Mouse (Mus musculus) bone marrow macrophage, adult 2 months (primary cell): ENCODE data around the gene Nubp2. TPM values are rescaled to one million over a fixed set of nuclear protein-coding genes. Genes with fewer than 3 reads are reported as not detected.
A peak's percentile ranks its signal among the peaks of the same experiment; 100 is the strongest.

Experiments used
- H3K27ac ChIP-seq: 2 replicates; pipeline ENCODE4 v1.5.1; 2012; ENCODE audit warnings: low read depth, low read length; ENCODE audit not compliant: insufficient read depth
- H3K4me1 ChIP-seq: 2 replicates; pipeline ENCODE4 v1.6.1; 2012; ENCODE audit warnings: low read length; ENCODE audit not compliant: control insufficient read depth, insufficient read depth
- H3K4me3 ChIP-seq: 2 replicates; pipeline ENCODE4 v1.5.1; 2012; ENCODE audit warnings: mild to moderate bottlenecking, low read length, moderate library complexity; ENCODE audit not compliant: insufficient read depth
- CTCF ChIP-seq: IDR thresholded peaks from 2 replicates; pipeline ENCODE4 v1.5.1; 2012; ENCODE audit warnings: low read depth, mild to moderate bottlenecking, low read length, moderate library complexity
- POLR2A ChIP-seq: IDR thresholded peaks from 2 replicates; pipeline ENCODE4 v1.6.1; 2012; ENCODE audit warnings: mild to moderate bottlenecking, low read depth, low read length, borderline replicate concordance
- polyA plus RNA-seq: library from polyadenylated mRNA; stranded (reverse); fragments of >200 nt; gene quantifications from 2 replicates; pipeline ENCODE4 v1.2.4, GENCODE M21; 2012; ENCODE audit not compliant: missing spikeins, insufficient read depth, insufficient read length

Gene Nubp2
- polyA plus RNA-seq, 1 experiment: 40.3 TPM

- H3K4me1 ChIP-seq: 0 out of 2 replicates have a peak, but pooled peaks cover 4% of the 10 kb centered on the region
- TF ChIP-seq CTCF (no peak), POLR2A (peak; percentile 56; the same call in 1 of the 2 replicates)
- H3K27ac ChIP-seq: peak within 1 kb of the TSS; percentile 59
- H3K4me3 ChIP-seq: peak within 1 kb of the TSS; percentile 100
These were observed 8.9 kb upstream of the Nubp2 start, which contains the start of the genes Eme2 and Mrps34 for GRCm38 (mm10) chr17:24894995-24895547. TSS of gene Eme2 (minus strand) at chr17:24895087. TSS of gene Mrps34 (plus strand) at chr17:24895116.

- Histone ChIP-seq H3K27ac (no peak overlapping the region), H3K4me1 (0 out of 2 replicates have a peak, but pooled peaks cover 4% of the 10 kb centered on the region), H3K4me3 (peak overlapping the region; percentile 100)
- TF ChIP-seq POLR2A (no peak), CTCF (no peak)
These were observed 8.2 kb upstream of the Nubp2 start for GRCm38 (mm10) chr17:24894061-24894994.

- H3K27ac ChIP-seq: no peak overlapping the region
- H3K4me1 ChIP-seq: 0 out of 2 replicates have a peak, but pooled peaks cover 4% of the 10 kb centered on the region
- TF ChIP-seq POLR2A (no peak), CTCF (no peak)
- H3K4me3 ChIP-seq: no peak overlapping the region
These were observed 7.1 kb upstream of the Nubp2 start for GRCm38 (mm10) chr17:24893276-24893675.

GRCm38 (mm10) chr17:24892785-24893184 is 6.6 kb upstream of the Nubp2 start:
- Histone ChIP-seq H3K4me1 (peaks cover 7% of the 10 kb centered on the region; the same call in 1 of the 2 replicates), H3K27ac (no peak overlapping the region), H3K4me3 (no peak overlapping the region)
- TF ChIP-seq CTCF: no peak
- TF ChIP-seq POLR2A: no peak

- H3K4me1 ChIP-seq: peaks cover 6% of the 10 kb centered on the region; the same call in 1 of the 2 replicates
- no peak for TF ChIP-seq POLR2A
- TF ChIP-seq CTCF: no peak
These were observed 5.2 kb upstream of the Nubp2 start for GRCm38 (mm10) chr17:24891321-24891720.

GRCm38 (mm10) chr17:24890151-24891092 is 4.3 kb upstream of the Nubp2 start:
- no peak overlapping the region for H3K27ac ChIP-seq
- TF ChIP-seq CTCF: no peak
- no peak for TF ChIP-seq POLR2A
- no peak overlapping the region for H3K4me3 ChIP-seq
- peaks cover 6% of the 10 kb centered on the region; the same call in 1 of the 2 replicates for H3K4me1 ChIP-seq

More at GRCm38 (mm10) chr17:24891321-24891720, 5.2 kb upstream of the Nubp2 start:
- Histone ChIP-seq H3K4me3 (no peak overlapping the region), H3K27ac (no peak overlapping the region)

GRCm38 (mm10) chr17:24888862-24889261 is 2.7 kb upstream of the Nubp2 start:
- Histone ChIP-seq H3K27ac (no peak overlapping the region), H3K4me1 (peaks cover 7% of the 10 kb centered on the region), H3K4me3 (no peak overlapping the region)
- TF ChIP-seq POLR2A: no peak
- TF ChIP-seq CTCF: no peak

- no peak for TF ChIP-seq POLR2A
- TF ChIP-seq CTCF: no peak
- peak overlapping the region; percentile 92 for H3K4me3 ChIP-seq
- H3K4me1 ChIP-seq: peaks cover 9% of the 10 kb centered on the region
- H3K27ac ChIP-seq: no peak overlapping the region
These were observed 1.3 kb upstream of the Nubp2 start for GRCm38 (mm10) chr17:24887291-24888080.

- no peak for TF ChIP-seq POLR2A
- no peak for TF ChIP-seq CTCF
- peak overlapping the region; percentile 92 for H3K4me3 ChIP-seq
- peaks cover 9% of the 10 kb centered on the region for H3K4me1 ChIP-seq
- peak overlapping the region; percentile 35 for H3K27ac ChIP-seq
These were observed 753 bp upstream of the Nubp2 start for GRCm38 (mm10) chr17:24886932-24887271.
